Mouse (Mus musculus): Measurements from ENCODE around the gene Slc16a4.

DNA sequence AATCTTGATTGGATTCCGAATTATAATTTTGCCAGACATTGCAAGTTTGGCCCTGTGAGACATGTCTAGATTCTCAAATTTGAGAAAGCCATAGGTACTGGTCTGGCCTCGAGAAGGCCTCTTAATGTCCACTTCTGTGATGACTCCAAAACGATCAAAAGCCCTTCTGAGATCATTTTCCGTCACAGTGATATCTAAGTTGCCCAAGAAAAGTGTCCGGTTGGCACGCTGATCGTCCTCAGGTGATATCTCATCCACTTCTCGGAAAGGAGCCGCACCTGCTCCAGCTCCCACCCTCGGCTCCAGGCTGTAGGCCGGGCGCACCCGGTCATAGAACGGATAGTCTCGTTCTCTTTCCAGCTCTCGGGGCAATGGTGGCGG lies 40.7 kb downstream of the Slc16a4 start:
- TF ChIP-seq CTCF (IDR thresholded peaks at IDR 0.05; ENCODE audit: borderline replicate concordance, insufficient read depth, low read length) (no peak), POLR2A (IDR thresholded peaks at IDR 0.05; ENCODE audit: low read depth, low read length) (no peak)
